Mouse (Mus musculus) limb, embryonic 14.5 days (tissue): ENCODE results near the gene Abhd2. TPM values are rescaled to one million over a fixed set of nuclear protein-coding genes. Genes with fewer than 3 reads are reported as not detected.

Source experiments
- ATAC-seq: fragments of 200-750 bp; cut with Nextera tagmentation; 2 replicates; pipeline ENCODE4 v1.8.0; 2017; ENCODE audit warnings: low read depth, moderate number of reproducible peaks, moderate TSS enrichment; ENCODE audit not compliant: low FRiP score
- DNase-seq: peaks from one replicate; pipeline ENCODE4 v3.0.0-alpha.2; 2015; ENCODE audit warnings: low spot score
- H3K27ac ChIP-seq: fragments of 300-500 bp; sonication (generic); replicated peaks from 2 replicates; pipeline ENCODE4 v1.5.1; 2014; ENCODE audit warnings: low read depth, mild to moderate bottlenecking, low read length, moderate library complexity, mixed read lengths
- H3K27me3 ChIP-seq: fragments of 300-500 bp; sonication (generic); 2 replicates; pipeline ENCODE4 v1.6.1; 2014; ENCODE audit warnings: low read length, mixed read lengths; ENCODE audit not compliant: control insufficient read depth, insufficient read depth
- H3K36me3 ChIP-seq: fragments of 300-500 bp; sonication (generic); 2 replicates; pipeline ENCODE4 v1.6.1; 2014; ENCODE audit warnings: mild to moderate bottlenecking, low read length, moderate library complexity, mixed read lengths; ENCODE audit not compliant: control insufficient read depth, insufficient read depth
- H3K4me1 ChIP-seq: fragments of 300-500 bp; sonication (generic); 2 replicates; pipeline ENCODE4 v1.6.1; 2014; ENCODE audit warnings: antibody characterized with exemption, low read length, mixed read lengths; ENCODE audit not compliant: control insufficient read depth, insufficient read depth
- H3K4me2 ChIP-seq: fragments of 300-500 bp; sonication (generic); replicated peaks from 2 replicates; pipeline ENCODE4 v1.6.1; 2014; ENCODE audit warnings: low read depth, mild to moderate bottlenecking, low read length, moderate library complexity; ENCODE audit not compliant: severe bottlenecking
- H3K4me3 ChIP-seq: fragments of 300-500 bp; sonication (generic); replicated peaks from 2 replicates; pipeline ENCODE4 v1.5.1; 2014; ENCODE audit warnings: low read length
- H3K9ac ChIP-seq: fragments of 300-500 bp; sonication (generic); 2 replicates; pipeline ENCODE4 v1.6.1; 2014; ENCODE audit warnings: mild to moderate bottlenecking, low read depth, low read length, moderate library complexity; ENCODE audit not compliant: severe bottlenecking
- H3K9me3 ChIP-seq: fragments of 300-500 bp; sonication (generic); 2 replicates; pipeline ENCODE4 v1.6.1; 2016; ENCODE audit warnings: low read length; ENCODE audit not compliant: control insufficient read depth
- POLR2A ChIP-seq: fragments of 200-500 bp; IDR thresholded peaks from 2 replicates; pipeline ENCODE4 v1.8.0; 2012; ENCODE audit warnings: inconsistent platforms, mild to moderate bottlenecking, moderate library complexity, borderline replicate concordance; ENCODE audit not compliant: insufficient read depth, insufficient read length; ENCODE audit errors: extremely low read depth
- WGBS: fragments of 180-500 bp; shearing (Covaris S2); extraction: QIAGEN DNeasy Blood & Tissue Kit; methylation state at CpG from one replicate; pipeline ENCODE4 v1.1.7; 2014; 5-methylcytosine and 5-hydroxymethylcytosine counted together
- polyA plus RNA-seq, 2 experiments: library from polyadenylated mRNA; depleted of rRNA in 1 of 2; stranded (reverse) in 1 of 2; unstranded in 1 of 2; fragments of >200 nt; fragmentation: Nextera tagmentation in 1 of 2; extraction: Ambion mirVana in 1 of 2; gene quantifications; 2 replicates each; pipeline versions ENCODE4 v1.2.1 to v1.2.3; 2012 to 2014

The Abhd2 gene
- polyA plus RNA-seq, 2 experiments, result 7.8 to 10.9 TPM

DNA sequence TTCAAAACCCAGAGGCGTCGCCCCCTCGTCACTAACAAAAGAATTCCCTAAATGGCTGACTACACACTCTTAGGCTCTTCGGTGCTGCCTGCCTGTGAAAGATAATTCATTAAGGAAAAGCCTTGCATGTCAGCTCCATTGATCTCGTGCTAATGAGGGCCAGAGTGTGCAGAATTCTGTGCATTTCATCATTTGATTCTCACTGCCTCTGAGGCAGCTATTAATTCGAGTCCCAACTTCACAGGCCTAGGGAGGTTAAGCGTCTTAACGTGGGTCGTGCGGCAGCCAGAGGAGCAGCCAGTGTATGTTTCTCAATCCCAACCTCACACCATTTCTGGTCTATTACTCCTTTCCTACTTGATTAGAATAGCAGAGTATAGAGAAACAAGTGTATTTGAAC, 58.2 kb downstream of the Abhd2 start:
- Histone ChIP-seq H3K9me3 (no peaks in the 10 kb centered on the region), H3K4me2 (no peak overlapping the region), H3K27ac (no peak overlapping the region), H3K4me1 (no peaks in the 10 kb centered on the region), H3K9ac (no peak overlapping the region), H3K4me3 (no peak overlapping the region), H3K27me3 (no peaks in the 10 kb centered on the region), H3K36me3 (peaks cover 19% of the 10 kb centered on the region)
- TF ChIP-seq POLR2A, result no peak
- WGBS, result 73% methylated on average over 10 of the region's 10 CpGs
- DNase-seq (no peak), ATAC-seq (no peak)

DNA sequence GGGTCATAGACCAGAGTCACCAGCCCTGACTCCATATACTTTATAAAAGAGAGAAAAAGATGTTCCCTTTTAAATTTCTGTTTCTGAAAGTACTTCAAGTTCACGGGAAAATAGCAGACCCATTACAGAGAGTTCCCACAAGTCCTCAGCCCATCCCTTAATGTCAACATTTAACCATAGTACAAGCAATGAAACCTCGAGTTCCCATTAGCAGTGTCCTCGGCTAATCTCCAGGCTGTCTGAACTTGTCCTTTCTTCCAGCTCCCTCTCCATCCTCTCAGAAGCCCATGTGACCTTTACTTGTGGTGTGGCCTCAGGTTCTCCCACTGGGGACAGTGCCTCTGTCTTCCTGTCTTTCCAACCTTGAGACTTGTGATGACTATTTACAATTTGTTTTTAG, 60.4 kb downstream of the Abhd2 start:
- no peaks in the 10 kb centered on the region for H3K9me3 ChIP-seq
- H3K9ac ChIP-seq, result no peak overlapping the region
- H3K4me2 ChIP-seq, result no peak overlapping the region
- no peak for TF ChIP-seq POLR2A
- ATAC-seq (no peak), DNase-seq (no peak)
- H3K36me3 ChIP-seq, result peaks cover 5% of the 10 kb centered on the region; the same call in 1 of the 2 replicates
- no peak overlapping the region for H3K4me3 ChIP-seq
- 65% methylated on average over 3 of the region's 3 CpGs for WGBS
- no peaks in the 10 kb centered on the region for H3K4me1 ChIP-seq
- H3K27me3 ChIP-seq, result no peaks in the 10 kb centered on the region
- no peak overlapping the region for H3K27ac ChIP-seq

GRCm38 (mm10) chr7:79336362-79336910, 63.4 kb downstream of the Abhd2 start:
- Histone ChIP-seq H3K9me3 (no peaks in the 10 kb centered on the region), H3K4me1 (no peaks in the 10 kb centered on the region), H3K27me3 (no peaks in the 10 kb centered on the region), H3K27ac (no peak overlapping the region), H3K4me3 (no peak overlapping the region), H3K9ac (no peak overlapping the region), H3K36me3 (no peaks in the 10 kb centered on the region), H3K4me2 (no peak overlapping the region)
- ATAC-seq (no peak), DNase-seq (no peak)
- TF ChIP-seq POLR2A, result no peak
- 94% methylated on average over 8 of the region's 8 CpGs for WGBS

DNA sequence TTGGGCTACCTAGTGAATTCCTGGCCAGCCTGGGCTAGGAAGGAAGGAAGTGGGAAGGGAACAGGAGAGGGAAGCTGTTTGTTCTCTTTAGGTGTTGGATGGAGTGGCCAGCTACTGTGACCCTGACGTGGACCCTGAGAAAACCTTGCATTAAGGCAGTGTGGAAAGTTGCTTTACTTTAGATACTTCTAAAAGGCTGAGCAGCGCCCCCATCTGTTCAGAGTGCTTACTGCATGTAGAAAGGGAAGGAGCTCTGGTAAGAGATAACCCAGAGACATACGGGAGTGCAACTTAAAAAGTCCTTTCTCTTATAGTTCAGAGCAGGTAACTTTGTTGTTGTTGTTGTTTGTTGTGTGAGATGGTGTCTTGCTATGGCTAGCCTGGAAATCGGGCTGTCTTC, 72.9 kb downstream of the Abhd2 start:
- peaks cover 20% of the 10 kb centered on the region for H3K36me3 ChIP-seq
- WGBS, result 52% methylated on average over 4 of the region's 4 CpGs

GRCm38 (mm10) chr7:79346555-79347075, 73.6 kb downstream of the Abhd2 start:
- TF ChIP-seq POLR2A, result no peak
- DNase-seq (no peak), ATAC-seq (no peak)
- H3K36me3 ChIP-seq, result peaks cover 27% of the 10 kb centered on the region
- H3K4me3 ChIP-seq, result no peak overlapping the region
- no peak overlapping the region for H3K4me2 ChIP-seq
- WGBS, result 77% methylated on average over 8 of the region's 8 CpGs
- H3K9ac ChIP-seq, result no peak overlapping the region
- H3K27ac ChIP-seq, result no peak overlapping the region
- no peaks in the 10 kb centered on the region for H3K4me1 ChIP-seq
- no peaks in the 10 kb centered on the region for H3K9me3 ChIP-seq
- no peaks in the 10 kb centered on the region for H3K27me3 ChIP-seq

More for the DNA sequence above, 72.9 kb downstream of the Abhd2 start:
- no peaks in the 10 kb centered on the region for H3K4me1 ChIP-seq
- no peak for ATAC-seq
- TF ChIP-seq POLR2A, result no peak
- H3K27me3 ChIP-seq, result no peaks in the 10 kb centered on the region
- DNase-seq, result peak; percentile 29
- H3K9me3 ChIP-seq, result no peaks in the 10 kb centered on the region
- no peak overlapping the region for H3K4me3 ChIP-seq
- H3K4me2 ChIP-seq, result no peak overlapping the region
- H3K9ac ChIP-seq, result no peak overlapping the region
- no peak overlapping the region for H3K27ac ChIP-seq

- H3K4me3 ChIP-seq, result no peak overlapping the region
- H3K27ac ChIP-seq, result no peak overlapping the region
- no peak for TF ChIP-seq POLR2A
- no peak overlapping the region for H3K9ac ChIP-seq
- no peaks in the 10 kb centered on the region for H3K27me3 ChIP-seq
- 75% methylated on average over 13 of the region's 13 CpGs for WGBS
- H3K36me3 ChIP-seq, result peaks cover 32% of the 10 kb centered on the region
- no peaks in the 10 kb centered on the region for H3K9me3 ChIP-seq
- ATAC-seq, result no peak
- no peak for DNase-seq
- H3K4me2 ChIP-seq, result no peak overlapping the region
- no peaks in the 10 kb centered on the region for H3K4me1 ChIP-seq
Measured at GRCm38 (mm10) chr7:79347108-79347813, 74.3 kb downstream of the Abhd2 start.
